24 mouse cellular contexts compared by ENCODE assay signal in the genomic region with DNA sequence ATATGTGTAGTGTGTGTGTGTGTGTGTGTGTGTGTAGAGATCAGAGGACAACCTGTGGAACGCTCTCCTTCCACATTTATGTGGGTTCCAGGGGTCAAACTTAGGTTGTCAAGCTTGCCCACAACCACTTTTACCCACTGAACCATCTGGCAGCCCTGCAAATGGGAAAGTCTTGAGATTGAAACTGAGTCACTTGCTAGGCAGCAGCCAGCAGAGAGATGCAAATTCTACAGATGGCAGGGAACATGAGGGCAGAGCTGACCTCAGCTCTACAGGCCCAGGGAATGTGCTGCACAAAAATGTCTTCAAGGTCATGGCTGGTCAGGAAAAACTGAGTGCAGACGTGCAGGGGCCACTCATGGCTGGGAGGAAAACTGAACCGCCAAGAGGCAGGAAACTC. TPM values are rescaled to one million over a fixed set of nuclear protein-coding genes. Genes with fewer than 3 reads are reported as not detected.
"Had no signal": no experiment of that assay in that cellular context is flagged by ENCODE, and none has a peak within 500 bp of the region (broad histone marks: within the 10 kb centered on the region; RNA-seq: fewer than 3 reads in every experiment).

No protein-coding gene starts in this region.

- H3K4me2 ChIP-seq: neural tube, embryonic 12.5 days; neural tube, embryonic 13.5 days; neural tube, embryonic 15.5 days; stomach, embryonic 15.5 days had no signal

- H3K9ac ChIP-seq: neural tube, embryonic 12.5 days; neural tube, embryonic 13.5 days; neural tube, embryonic 15.5 days; stomach, embryonic 15.5 days had no signal

- H3K27me3 ChIP-seq: neural tube, embryonic 12.5 days; neural tube, embryonic 13.5 days; neural tube, embryonic 15.5 days; stomach, embryonic 15.5 days had no signal

- H3K4me3 ChIP-seq: neural tube, embryonic 12.5 days; neural tube, embryonic 13.5 days; neural tube, embryonic 15.5 days; stomach, embryonic 15.5 days had no signal

- H3K36me3 ChIP-seq: neural tube, embryonic 12.5 days; neural tube, embryonic 13.5 days; neural tube, embryonic 15.5 days; stomach, embryonic 15.5 days had no signal

- H3K9me3 ChIP-seq: neural tube, embryonic 12.5 days; neural tube, embryonic 13.5 days; neural tube, embryonic 15.5 days; stomach, embryonic 15.5 days had no signal

- H3K27ac ChIP-seq: neural tube, embryonic 12.5 days; neural tube, embryonic 13.5 days; neural tube, embryonic 15.5 days; stomach, embryonic 15.5 days; stomach, postnatal 0 days had no signal

- H3K4me1 ChIP-seq: neural tube, embryonic 12.5 days; neural tube, embryonic 13.5 days; neural tube, embryonic 15.5 days; stomach, embryonic 15.5 days had no signal

- DNase-seq: retina, postnatal 1 day; right cerebral cortex, adult 18-20 months; right cerebral cortex, postnatal 14 days; right cerebral cortex, postnatal 25 days; right cerebral cortex, postnatal 4 days; thymus, adult 18-20 months; thymus, adult 2 months; thymus, postnatal 14 days; thymus, postnatal 25 days; thymus, postnatal 36 days; thymus, postnatal 4 days had no signal

RNA-seq across cellular contexts. Expression of gene Cd22, which starts 1.2 kb away (rescaled TPM):
- polyA plus RNA-seq: neural tube, embryonic 12.5 days; neural tube, embryonic 14.5 days had no signal

RNA-seq across cellular contexts. Expression of gene Ffar1, which starts 20.0 kb away (rescaled TPM):
- polyA plus RNA-seq: neural tube, embryonic 11.5 days; neural tube, embryonic 12.5 days; neural tube, embryonic 13.5 days; neural tube, embryonic 14.5 days; neural tube, embryonic 15.5 days; stomach, embryonic 14.5 days; thymus, postnatal 0 days; urinary bladder, adult 2 months had no signal

RNA-seq across cellular contexts. Expression of gene Ffar3, which starts 25.4 kb away (rescaled TPM):
- polyA plus RNA-seq: neural tube, embryonic 11.5 days; neural tube, embryonic 12.5 days; neural tube, embryonic 13.5 days; neural tube, embryonic 14.5 days; neural tube, embryonic 15.5 days; stomach, embryonic 14.5 days; testis, adult 2 months; thymus, postnatal 0 days; urinary bladder, adult 2 months had no signal

RNA-seq across cellular contexts. Expression of gene Hamp2, which starts 43.1 kb away (rescaled TPM):
- total RNA-seq: neutrophil, adult 5-6 weeks had no signal
- polyA plus RNA-seq: neural tube, embryonic 11.5 days; neural tube, embryonic 12.5 days; neural tube, embryonic 13.5 days; neural tube, embryonic 14.5 days; neural tube, embryonic 15.5 days; stomach, embryonic 14.5 days; stomach, embryonic 15.5 days; stomach, embryonic 16.5 days; urinary bladder, adult 2 months had no signal
